Mouse (Mus musculus) MEL-GATA-1-ER (cell line): ENCODE data around the gene Commd3.

ENCODE experiments used
- DNase-seq: peaks from one replicate; pipeline ENCODE4 v3.0.0-alpha.2; 2012; ENCODE audit warnings: low read depth; ENCODE audit errors: extremely low read depth

Gene Commd3

GRCm38 (mm10) chr2:18718521-18718920 is 46.3 kb downstream of the Commd3 start:
- DNase-seq = no peak

DNA sequence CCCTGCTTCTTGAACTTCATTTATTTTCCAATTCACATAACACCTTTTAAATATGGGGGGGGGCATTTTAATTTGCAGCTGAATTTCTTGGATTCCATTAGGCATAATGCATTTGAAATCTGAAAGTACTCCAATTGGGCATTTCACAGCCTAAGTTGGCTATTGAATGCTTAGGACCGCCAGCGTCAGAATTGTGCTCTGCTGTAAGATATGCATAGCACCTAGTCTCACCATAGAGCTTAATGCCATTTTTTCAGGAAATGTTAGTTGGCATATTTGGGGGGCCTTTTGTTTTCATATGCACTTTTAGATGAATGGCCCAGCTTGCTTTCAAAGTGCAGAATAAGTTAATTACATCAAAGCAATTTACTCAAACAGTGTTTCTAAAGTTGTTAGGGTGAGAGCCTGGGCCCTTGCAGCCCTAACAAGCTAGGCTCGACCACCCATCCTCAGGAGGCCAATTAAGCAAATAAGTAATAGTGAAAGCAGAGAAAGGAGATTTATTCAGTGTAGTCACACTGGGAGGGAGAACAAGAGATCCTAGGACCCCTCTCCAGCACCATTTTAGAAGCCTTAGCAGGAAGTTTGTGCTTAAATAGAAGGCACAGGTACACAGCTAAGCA is 50.1 kb downstream of the Commd3 start:
- DNase-seq = no peak

- no peak for DNase-seq
These were observed 52.3 kb downstream of the Commd3 start for GRCm38 (mm10) chr2:18724462-18724861.
